Mouse (Mus musculus) liver, embryonic 12.5 days (tissue): ENCODE measurements at regions not wholly inside any gene's neighbourhood (a gene's known extent, or its start where the extent isn't known, plus 50 kb on each side); places are given as distances from the start of the nearest gene placed in this dataset.
A peak's percentile ranks its signal among the peaks of the same experiment; 100 is the strongest.

ENCODE experiments used
- ATAC-seq: fragments of 200-750 bp; cut with Nextera tagmentation; 2 replicates; pipeline ENCODE4 v1.8.0; 2017; ENCODE audit warnings: moderate number of reproducible peaks, mild to moderate bottlenecking, moderate library complexity
- H3K27ac ChIP-seq: fragments of 300-500 bp; sonication (generic); 2 replicates; pipeline ENCODE4 v1.5.1; 2016; ENCODE audit warnings: mild to moderate bottlenecking
- H3K27me3 ChIP-seq: fragments of 300-500 bp; sonication (generic); replicated peaks from 2 replicates; pipeline ENCODE4 v1.6.1; 2016; ENCODE audit warnings: mild to moderate bottlenecking, moderate library complexity
- H3K36me3 ChIP-seq: fragments of 300-500 bp; sonication (generic); 2 replicates; pipeline ENCODE4 v1.6.1; 2016; ENCODE audit warnings: mild to moderate bottlenecking, moderate library complexity
- H3K4me1 ChIP-seq: fragments of 300-500 bp; sonication (generic); 2 replicates; pipeline ENCODE4 v1.6.1; 2016
- H3K4me2 ChIP-seq: fragments of 300-500 bp; sonication (generic); 2 replicates; pipeline ENCODE4 v1.6.1; 2016; ENCODE audit warnings: mild to moderate bottlenecking, moderate library complexity
- H3K4me3 ChIP-seq: fragments of 300-500 bp; sonication (generic); 2 replicates; pipeline ENCODE4 v1.5.1; 2016; ENCODE audit warnings: mild to moderate bottlenecking, moderate library complexity
- H3K9ac ChIP-seq: fragments of 300-500 bp; sonication (generic); 2 replicates; pipeline ENCODE4 v1.6.1; 2016; ENCODE audit warnings: mild to moderate bottlenecking, moderate library complexity
- H3K9me3 ChIP-seq: fragments of 300-500 bp; sonication (generic); replicated peaks from 2 replicates; pipeline ENCODE4 v1.6.1; 2016; ENCODE audit warnings: mild to moderate bottlenecking, moderate library complexity
- WGBS: fragments of 180-500 bp; shearing (Covaris S2); methylation state at CpG from one replicate; pipeline ENCODE4 v1.1.7; 2016; ENCODE audit not compliant: insufficient replicate concordance; 5-methylcytosine and 5-hydroxymethylcytosine counted together

DNA sequence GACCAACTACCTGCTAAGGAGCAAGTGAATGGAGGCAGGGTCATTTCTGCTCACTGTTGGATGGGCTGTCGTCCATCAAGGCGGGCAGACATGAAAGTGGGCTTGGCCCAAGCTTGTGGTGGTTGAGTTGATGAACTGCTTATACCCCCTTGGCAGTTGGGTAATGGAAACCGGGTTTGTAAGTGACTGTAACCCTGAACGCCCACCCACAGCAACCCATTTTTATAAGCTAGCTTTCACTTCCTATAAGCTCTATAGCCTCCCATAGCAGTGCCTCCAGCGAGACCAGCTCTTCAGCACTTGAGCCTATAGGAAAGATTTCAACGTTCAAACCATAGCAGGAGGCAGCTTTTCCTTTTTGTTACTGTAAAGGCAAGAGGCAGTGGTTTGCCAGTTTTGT, 116.2 kb downstream of the Mbl2 start:
- no peak overlapping the region for H3K27ac ChIP-seq
- no peaks in the 10 kb centered on the region for H3K9me3 ChIP-seq
- no peaks in the 10 kb centered on the region for H3K27me3 ChIP-seq
- no peak overlapping the region for H3K9ac ChIP-seq
- ATAC-seq = no peak
- no peaks in the 10 kb centered on the region for H3K36me3 ChIP-seq
- no peak overlapping the region for H3K4me2 ChIP-seq
- no peaks in the 10 kb centered on the region for H3K4me1 ChIP-seq
- 51% methylated on average over 6 of the region's 6 CpGs for WGBS
- no peak overlapping the region for H3K4me3 ChIP-seq

DNA sequence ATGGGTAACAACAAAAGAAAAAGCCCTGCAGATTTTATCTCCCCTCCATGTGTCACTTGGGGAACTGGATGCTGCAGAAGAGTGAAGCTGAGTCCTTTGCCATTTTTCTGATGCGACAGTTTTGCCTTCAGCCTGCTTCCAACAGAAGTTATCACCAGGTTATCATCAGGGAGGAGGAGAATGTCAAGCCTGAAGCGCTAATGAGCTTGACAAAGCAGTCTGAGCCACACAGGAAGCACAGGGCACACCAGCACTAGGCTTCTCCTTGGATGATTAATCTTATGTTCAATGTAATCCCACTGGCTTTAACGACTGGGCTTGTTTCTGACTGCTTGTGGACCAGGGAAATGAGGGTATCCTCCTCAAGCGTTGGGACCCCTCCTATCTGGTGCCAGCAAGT, 122.2 kb downstream of the Mbl2 start:
- H3K27ac ChIP-seq = no peak overlapping the region
- H3K9me3 ChIP-seq = no peaks in the 10 kb centered on the region
- no peaks in the 10 kb centered on the region for H3K36me3 ChIP-seq
- H3K9ac ChIP-seq = no peak overlapping the region
- H3K27me3 ChIP-seq = no peaks in the 10 kb centered on the region
- no peak overlapping the region for H3K4me2 ChIP-seq
- no peak overlapping the region for H3K4me3 ChIP-seq
- no peaks in the 10 kb centered on the region for H3K4me1 ChIP-seq
- ATAC-seq = no peak
- WGBS = 14% methylated on average over 4 of the region's 4 CpGs

DNA sequence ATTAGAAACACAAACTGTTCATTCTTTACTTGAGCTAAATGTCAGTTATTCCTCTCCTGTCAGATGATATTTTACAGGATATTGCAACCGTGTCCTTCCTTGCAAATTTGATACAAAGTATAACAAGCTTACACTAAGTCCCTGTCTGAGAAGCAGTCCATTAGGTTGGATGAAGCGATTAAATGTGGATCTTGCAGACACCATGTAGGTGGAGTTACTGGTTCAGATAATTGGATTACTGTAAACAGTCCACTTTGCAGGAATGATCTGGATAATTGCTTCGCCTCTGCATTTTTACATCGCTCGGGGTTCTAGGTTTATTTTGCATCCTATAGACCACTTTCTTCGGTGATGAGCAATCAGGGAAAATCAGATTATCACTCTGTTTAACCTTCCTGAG, 126.2 kb downstream of the Mbl2 start:
- no peak overlapping the region for H3K27ac ChIP-seq
- no peak for ATAC-seq
- H3K9me3 ChIP-seq = no peaks in the 10 kb centered on the region
- no peak overlapping the region for H3K4me3 ChIP-seq
- 70% methylated on average over 6 of the region's 6 CpGs for WGBS
- H3K27me3 ChIP-seq = no peaks in the 10 kb centered on the region
- no peak overlapping the region for H3K4me2 ChIP-seq
- H3K36me3 ChIP-seq = no peaks in the 10 kb centered on the region
- H3K4me1 ChIP-seq = no peaks in the 10 kb centered on the region
- no peak overlapping the region for H3K9ac ChIP-seq

DNA sequence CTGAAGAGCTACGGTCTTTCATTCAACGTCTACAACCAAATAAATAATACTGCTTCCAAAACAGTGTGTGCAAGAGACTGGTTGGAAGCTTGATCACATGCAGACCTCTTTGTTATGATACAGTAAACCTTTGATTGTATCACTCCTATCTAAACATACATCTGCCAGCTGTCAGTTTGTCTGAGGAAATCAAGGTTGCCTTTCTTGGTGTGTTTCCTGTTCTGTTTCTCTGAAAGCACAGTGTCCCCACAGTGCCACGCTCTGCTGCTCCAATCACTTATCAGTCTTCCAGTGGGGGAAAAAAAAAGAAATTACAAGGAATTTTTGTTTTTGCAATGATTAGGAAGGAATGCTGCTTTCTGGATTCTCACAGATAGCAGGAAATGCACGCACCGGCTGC, 139.2 kb downstream of the Mbl2 start:
- no peaks in the 10 kb centered on the region for H3K27me3 ChIP-seq
- WGBS = 35% methylated on average over 5 of the region's 5 CpGs
- H3K9ac ChIP-seq = no peak overlapping the region
- ATAC-seq = no peak
- H3K27ac ChIP-seq = no peak overlapping the region
- H3K4me3 ChIP-seq = no peak overlapping the region
- H3K4me2 ChIP-seq = no peak overlapping the region
- no peaks in the 10 kb centered on the region for H3K36me3 ChIP-seq
- H3K4me1 ChIP-seq = no peaks in the 10 kb centered on the region
- no peaks in the 10 kb centered on the region for H3K9me3 ChIP-seq

DNA sequence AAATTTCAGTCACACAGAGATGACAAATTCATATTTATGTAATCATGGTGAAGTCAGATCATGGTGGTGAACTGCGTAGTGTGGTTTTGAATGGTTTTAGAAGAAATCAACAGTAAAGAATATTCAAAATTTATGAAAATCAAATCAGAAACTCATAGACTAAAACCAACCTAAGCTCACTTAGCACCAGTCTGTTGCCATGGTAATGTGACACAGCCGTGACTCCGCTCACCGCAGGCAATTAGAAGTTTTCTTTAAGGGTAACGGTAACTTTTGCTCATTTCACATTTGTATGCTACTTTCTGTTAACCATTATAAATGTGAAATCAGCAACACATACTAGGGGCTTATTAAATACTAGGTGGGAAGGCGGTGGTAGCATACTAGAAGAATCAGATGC, 147.0 kb downstream of the Mbl2 start:
- no peak overlapping the region for H3K4me3 ChIP-seq
- WGBS = 70% methylated on average over 6 of the region's 6 CpGs
- H3K9ac ChIP-seq = no peak overlapping the region
- no peaks in the 10 kb centered on the region for H3K4me1 ChIP-seq
- H3K27me3 ChIP-seq = no peaks in the 10 kb centered on the region
- H3K36me3 ChIP-seq = no peaks in the 10 kb centered on the region
- H3K9me3 ChIP-seq = no peaks in the 10 kb centered on the region
- no peak for ATAC-seq
- H3K4me2 ChIP-seq = no peak overlapping the region
- H3K27ac ChIP-seq = no peak overlapping the region

DNA sequence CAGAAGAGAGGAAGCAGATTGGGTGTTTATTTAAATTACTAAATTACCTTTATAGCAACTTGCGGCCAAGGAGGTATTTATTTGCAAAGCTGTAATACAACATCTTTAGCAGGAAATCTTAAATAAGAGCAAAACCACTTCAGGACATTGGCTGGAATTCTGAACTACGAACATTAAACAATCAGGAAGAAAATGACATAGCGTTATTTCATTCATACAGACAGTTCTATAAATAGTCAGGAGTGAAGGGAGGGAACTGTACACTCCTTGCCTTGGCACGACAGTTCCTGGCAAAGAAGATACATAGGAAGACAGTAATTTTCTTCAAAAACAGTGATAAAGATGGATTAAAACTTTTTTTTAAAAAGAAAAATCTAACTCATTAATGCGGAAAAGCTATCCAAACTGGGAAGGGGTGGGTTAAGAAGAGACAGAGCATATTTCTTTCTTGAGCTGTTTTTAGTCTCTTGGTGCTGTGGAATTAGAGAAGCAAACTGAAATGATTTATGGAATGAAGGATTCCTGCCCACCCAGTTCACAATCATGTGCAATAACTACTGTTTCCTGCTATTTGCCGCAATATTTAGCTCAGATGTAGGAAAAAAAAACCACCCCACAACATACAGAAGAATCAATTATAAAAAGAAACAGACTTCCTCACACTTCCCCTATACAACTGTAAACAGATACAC, 147.9 kb downstream of the Mbl2 start:
- Histone ChIP-seq H3K4me2 (no peak overlapping the region), H3K9ac (no peak overlapping the region), H3K27ac (no peak overlapping the region), H3K4me3 (no peak overlapping the region), H3K9me3 (no peaks in the 10 kb centered on the region), H3K4me1 (no peaks in the 10 kb centered on the region), H3K36me3 (no peaks in the 10 kb centered on the region), H3K27me3 (no peaks in the 10 kb centered on the region)
- ATAC-seq = no peak
- 56% methylated on average over 6 of the region's 6 CpGs for WGBS

DNA sequence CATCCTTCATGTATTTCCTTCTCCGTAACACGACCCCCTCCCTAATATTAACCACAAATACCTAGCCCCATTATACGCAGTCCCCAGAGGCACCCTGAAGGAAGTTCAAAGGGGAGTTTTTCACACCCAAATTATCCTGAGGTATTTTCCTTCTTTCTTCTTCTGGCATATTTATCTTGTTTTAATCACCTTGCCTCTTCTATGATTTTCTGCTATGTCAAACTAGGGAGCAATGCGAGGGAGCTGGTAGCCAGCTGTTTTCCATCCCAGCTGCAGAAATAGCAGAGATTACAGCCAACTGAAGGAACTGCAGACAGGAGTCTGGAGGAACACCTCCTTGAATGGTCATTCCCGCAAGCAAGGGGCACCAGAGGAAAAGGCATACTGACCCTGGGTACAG, 155.7 kb downstream of the Dkk1 start:
- Histone ChIP-seq H3K9me3 (no peaks in the 10 kb centered on the region), H3K27me3 (no peaks in the 10 kb centered on the region), H3K4me3 (no peak overlapping the region), H3K36me3 (no peaks in the 10 kb centered on the region), H3K27ac (no peak overlapping the region), H3K4me1 (no peaks in the 10 kb centered on the region), H3K9ac (no peak overlapping the region), H3K4me2 (no peak overlapping the region)
- 49% methylated on average over 5 of the region's 5 CpGs for WGBS
- ATAC-seq = no peak

DNA sequence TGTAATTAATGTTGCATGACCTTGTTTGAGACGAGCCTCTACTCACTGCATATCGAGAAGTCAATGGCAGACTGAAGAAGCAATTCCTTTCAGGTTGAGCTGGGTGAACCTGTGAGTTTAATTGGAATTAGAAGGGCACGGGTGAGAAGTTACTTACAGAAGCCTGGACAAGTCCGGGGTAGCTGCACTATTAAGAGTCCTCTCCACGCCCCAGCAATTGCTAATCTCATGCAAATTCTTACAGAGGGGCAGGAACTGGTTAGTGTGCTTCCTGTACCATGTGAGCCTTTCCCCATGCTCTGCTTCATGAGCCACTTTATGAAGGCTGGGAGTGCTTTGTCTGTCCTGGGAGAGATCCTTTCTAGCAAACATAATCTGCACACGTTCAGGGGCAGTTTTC, 142.5 kb downstream of the Dkk1 start:
- Histone ChIP-seq H3K36me3 (no peaks in the 10 kb centered on the region), H3K9ac (no peak overlapping the region), H3K9me3 (no peaks in the 10 kb centered on the region), H3K27ac (no peak overlapping the region), H3K4me1 (no peaks in the 10 kb centered on the region), H3K27me3 (no peaks in the 10 kb centered on the region), H3K4me2 (no peak overlapping the region), H3K4me3 (no peak overlapping the region)
- WGBS = 66% methylated on average over 6 of the region's 6 CpGs
- ATAC-seq = no peak

DNA sequence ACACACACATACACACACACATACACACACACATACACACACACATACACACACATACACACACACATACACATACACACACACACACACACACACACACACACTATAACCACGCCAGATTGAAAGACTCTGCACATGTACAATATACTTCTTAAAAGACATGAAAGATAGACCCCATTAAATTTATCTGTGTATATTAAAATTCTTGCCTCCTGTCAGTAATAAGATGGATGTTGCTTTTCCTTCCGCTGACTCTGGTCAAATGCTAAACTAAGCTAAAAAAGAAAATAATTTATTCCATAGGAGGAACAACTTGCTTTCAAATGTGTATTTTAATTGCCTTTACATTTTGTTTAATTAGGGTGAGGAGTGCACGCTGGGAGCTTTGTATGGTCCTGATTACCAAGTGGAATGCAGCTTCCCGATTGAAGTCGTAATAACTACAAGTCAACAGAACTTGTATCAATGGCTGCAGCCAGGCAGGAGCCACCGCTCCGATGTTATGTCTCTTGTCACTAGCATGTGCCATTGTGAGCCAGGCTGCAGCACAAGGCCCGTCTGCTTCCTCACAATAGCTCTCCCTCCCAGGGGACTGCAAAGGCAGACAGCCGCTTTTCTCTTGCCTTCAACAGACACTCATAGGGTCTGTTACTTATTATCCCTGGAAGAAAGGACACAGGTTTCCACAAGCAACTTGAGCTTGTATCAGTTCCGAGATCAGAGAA, 129.7 kb downstream of the Dkk1 start:
- 56% methylated on average over 10 of the region's 10 CpGs for WGBS
- Histone ChIP-seq H3K4me3 (no peak overlapping the region), H3K36me3 (no peaks in the 10 kb centered on the region), H3K27ac (no peak overlapping the region), H3K9ac (no peak overlapping the region), H3K27me3 (no peaks in the 10 kb centered on the region), H3K4me2 (no peak overlapping the region), H3K9me3 (no peaks in the 10 kb centered on the region), H3K4me1 (no peaks in the 10 kb centered on the region)
- ATAC-seq = no peak

DNA sequence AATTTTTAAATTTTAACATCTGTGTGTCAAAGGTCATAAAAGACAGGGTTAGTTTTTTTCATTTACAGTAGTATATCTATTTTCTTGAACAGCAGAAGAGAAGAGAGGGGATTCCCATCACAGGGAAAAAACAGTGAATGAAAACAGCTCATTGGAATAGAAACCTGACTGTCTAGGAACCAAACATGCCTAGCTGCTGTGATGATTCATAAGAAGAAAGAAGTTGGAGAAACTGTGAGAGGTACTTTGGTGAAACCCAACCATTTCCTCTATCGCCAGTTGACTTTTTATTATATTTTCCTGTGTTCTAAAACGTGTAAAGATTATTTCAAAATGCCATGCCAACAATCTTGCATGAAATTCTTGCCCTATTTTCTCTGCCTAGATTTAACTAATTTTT, 123.8 kb downstream of the Dkk1 start:
- H3K9ac ChIP-seq = no peak overlapping the region
- no peaks in the 10 kb centered on the region for H3K27me3 ChIP-seq
- H3K4me1 ChIP-seq = no peaks in the 10 kb centered on the region
- 45% methylated on average over 2 of the region's 2 CpGs for WGBS
- H3K4me3 ChIP-seq = no peak overlapping the region
- no peak overlapping the region for H3K4me2 ChIP-seq
- ATAC-seq = no peak
- no peak overlapping the region for H3K27ac ChIP-seq
- H3K36me3 ChIP-seq = no peaks in the 10 kb centered on the region
- H3K9me3 ChIP-seq = no peaks in the 10 kb centered on the region

DNA sequence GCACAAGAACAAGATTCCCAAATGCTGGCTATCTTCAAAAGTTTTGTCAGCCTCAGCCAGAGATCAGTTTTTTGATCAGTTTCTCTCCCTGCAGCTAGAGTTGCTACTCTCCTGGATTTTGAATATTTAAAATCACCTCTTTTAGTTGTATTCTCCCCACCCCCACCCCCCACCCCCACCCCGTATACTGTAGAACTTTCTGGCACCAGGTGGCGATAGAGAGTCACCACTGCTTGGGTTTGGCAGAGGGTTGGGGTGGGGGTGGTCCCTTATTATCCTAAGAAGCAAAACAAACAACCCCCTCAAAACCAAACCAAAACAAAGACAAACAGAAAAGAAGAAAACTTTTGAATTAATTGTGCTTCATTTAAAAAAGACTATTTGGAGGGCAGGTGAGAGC, 122.0 kb downstream of the Dkk1 start:
- 9% methylated on average over 2 of the region's 2 CpGs for WGBS
- H3K4me2 ChIP-seq = peak overlapping the region; percentile 5
- no peak overlapping the region for H3K9ac ChIP-seq
- H3K9me3 ChIP-seq = no peaks in the 10 kb centered on the region
- H3K27ac ChIP-seq = no peak overlapping the region
- no peak for ATAC-seq
- H3K4me1 ChIP-seq = no peaks in the 10 kb centered on the region
- no peak overlapping the region for H3K4me3 ChIP-seq
- no peaks in the 10 kb centered on the region for H3K36me3 ChIP-seq
- H3K27me3 ChIP-seq = no peaks in the 10 kb centered on the region

DNA sequence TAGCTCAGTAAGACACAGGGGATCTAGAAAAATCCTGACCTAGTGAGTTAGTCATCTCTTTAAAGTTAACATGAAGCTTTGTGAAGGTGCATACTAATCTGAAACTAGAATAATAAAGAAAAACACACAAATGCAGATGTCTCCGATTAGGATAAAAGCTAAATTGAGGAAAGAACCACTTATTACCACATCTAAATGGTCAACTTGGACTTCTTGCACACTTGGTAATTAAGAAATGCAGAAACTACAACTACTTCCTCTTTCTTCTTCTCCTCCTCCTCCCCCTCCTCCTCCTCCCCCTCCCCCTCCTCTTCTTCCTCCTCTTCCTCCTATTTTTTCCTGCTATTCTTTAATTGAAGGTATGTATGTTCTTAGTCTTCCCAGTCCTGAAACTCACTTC, 116.3 kb downstream of the Dkk1 start:
- H3K27me3 ChIP-seq = no peaks in the 10 kb centered on the region
- no peaks in the 10 kb centered on the region for H3K36me3 ChIP-seq
- no peak overlapping the region for H3K27ac ChIP-seq
- WGBS = 43% methylated on average over 1 of the region's 1 CpGs
- no peak overlapping the region for H3K4me3 ChIP-seq
- H3K4me1 ChIP-seq = no peaks in the 10 kb centered on the region
- H3K9ac ChIP-seq = no peak overlapping the region
- no peak overlapping the region for H3K4me2 ChIP-seq
- H3K9me3 ChIP-seq = no peaks in the 10 kb centered on the region
- no peak for ATAC-seq
